Mouse (Mus musculus) cortical plate, adult 2 months (tissue): Measurements from ENCODE around the gene Lbr.

Experiments
- CTCF ChIP-seq: fragments of 200-500 bp; IDR thresholded peaks from 2 replicates; pipeline ENCODE4 v1.5.1; 2011; ENCODE audit warnings: mild to moderate bottlenecking, control low read depth, low read length; ENCODE audit not compliant: insufficient read depth; ENCODE audit errors: extremely low read depth
- POLR2A ChIP-seq: fragments of 200-500 bp; IDR thresholded peaks from 2 replicates; pipeline ENCODE4 v1.6.1; 2011; ENCODE audit warnings: mild to moderate bottlenecking, low read length, control low read depth; ENCODE audit not compliant: insufficient read depth; ENCODE audit errors: extremely low read depth

- TF ChIP-seq CTCF (no peak), POLR2A (no peak)
Observed at GRCm38 (mm10) chr1:181800667-181801066, 42.2 kb downstream of the Lbr start.
